Mouse (Mus musculus) B cell, adult 2 months (primary cell): Measurements from ENCODE around the gene Narfl.

Experiments used
- DNase-seq, 2 experiments: peaks; one replicate each; pipeline ENCODE4 v3.0.0; 2022

Gene Narfl

DNA sequence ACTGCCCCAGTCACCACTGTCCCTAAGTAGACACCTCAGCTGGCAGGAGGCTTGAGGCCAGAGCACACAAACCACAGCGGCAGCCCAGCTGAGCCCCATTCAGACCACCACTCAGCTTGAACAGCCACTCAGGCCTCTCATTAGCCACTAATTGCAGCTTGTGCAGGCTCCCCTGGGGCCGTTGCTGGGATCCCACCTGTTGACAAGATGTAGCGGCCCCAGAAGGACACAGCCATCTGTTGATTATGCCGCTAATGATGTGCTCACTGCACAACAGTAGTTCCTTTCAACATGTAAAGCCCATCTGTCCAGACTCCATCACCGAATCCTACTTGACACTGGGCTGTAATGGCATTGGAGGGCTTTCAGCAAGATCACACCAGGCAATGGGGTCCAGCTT lies 7.7 kb upstream of the Narfl start:
- no peak for DNase-seq

DNA sequence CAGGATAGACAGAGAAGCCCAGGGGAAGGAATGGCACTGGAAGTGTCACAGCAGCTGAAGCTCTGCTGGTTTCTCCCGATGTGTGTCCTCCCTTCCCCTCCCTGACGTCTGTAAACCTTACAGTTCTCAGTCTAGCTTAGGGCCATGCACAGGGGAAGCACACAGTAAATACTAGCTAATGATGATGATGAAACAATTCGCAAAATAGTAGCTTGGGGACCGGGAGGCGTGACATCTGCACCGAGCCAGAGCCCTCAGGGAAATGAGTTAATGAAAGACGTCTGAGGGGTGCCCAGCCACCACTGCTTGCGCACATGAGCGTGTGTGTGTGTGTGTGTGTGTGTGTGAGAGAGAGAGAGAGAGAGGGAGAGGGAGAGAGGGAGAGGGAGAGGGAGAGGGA lies 4.2 kb upstream of the Narfl start:
- DNase-seq: no peak

DNA sequence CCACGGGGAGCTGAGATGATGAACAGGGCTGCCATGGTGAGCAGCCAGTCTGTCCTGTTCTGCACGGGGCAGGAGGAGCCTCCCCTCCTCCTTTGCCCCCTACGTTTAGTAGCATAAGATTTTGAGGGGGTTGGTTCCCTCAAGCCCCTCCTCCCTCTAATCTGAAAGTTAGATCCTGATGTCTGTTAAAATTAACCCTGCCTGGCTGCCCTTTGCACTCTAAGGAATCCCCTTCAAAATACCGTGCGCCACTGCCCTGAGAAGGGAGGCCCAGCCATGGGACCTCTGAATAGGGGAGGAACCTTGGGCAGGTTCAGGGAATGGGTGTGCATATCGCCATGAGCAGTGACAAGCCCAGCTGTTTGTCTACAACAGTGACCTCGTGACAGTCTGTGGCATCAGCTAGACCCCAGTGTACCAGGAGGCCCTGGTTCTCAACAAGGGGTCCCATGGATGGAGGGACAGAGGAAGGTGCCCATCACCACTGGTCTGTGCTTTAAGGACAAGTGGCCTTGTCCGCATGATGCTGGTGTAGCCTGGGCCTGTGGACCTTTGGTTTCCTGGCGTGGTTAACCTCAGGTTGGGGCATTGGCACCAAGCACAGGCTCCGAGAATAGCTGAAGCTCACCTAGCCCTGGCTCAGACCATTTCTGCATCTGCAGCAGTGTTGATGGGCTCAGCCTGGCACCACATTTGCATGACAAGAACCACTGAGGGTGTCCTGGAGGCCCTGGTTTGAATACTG lies 1.9 kb downstream of the Narfl start:
- no peak for DNase-seq

DNA sequence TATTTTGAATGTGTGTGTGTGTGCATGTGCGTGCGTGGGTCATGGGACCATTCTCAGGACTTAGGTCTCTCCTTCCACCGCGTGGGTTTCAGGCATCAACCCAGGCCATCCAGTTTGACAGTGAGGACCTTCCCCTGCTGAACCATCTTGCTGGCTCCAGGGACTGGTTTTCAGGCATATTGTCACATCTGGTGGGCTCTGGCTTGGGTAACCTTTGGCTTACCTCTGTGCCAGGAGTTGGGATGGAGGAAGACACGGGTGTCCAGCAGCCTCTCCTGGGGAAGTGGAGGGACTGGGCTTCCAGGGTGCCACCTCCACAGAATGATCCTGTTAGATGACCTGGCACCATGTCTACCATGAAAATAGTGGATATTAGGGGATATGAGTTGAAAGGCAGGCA lies 4.4 kb downstream of the Narfl start:
- no peak for DNase-seq

DNA sequence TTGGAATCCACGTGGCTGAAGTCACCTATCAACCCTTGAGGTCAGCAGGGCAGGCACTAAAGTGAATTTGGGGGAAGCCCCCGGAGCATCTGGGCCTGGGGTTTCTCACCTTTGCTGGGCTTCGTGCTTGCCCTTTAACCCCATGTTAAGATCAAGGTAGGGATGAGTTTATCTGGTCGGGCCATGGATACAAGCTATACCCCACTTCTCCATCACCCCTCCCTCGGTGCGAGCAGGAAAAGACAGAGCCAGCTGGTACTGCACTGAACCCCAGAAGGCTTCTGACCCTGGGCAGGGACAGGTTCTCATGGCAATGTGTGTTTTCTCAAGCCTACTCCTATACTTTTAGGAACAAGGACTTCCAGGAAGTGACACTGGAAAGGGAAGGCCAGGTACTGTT lies 7.8 kb downstream of the Narfl start:
- no peak for DNase-seq

DNA sequence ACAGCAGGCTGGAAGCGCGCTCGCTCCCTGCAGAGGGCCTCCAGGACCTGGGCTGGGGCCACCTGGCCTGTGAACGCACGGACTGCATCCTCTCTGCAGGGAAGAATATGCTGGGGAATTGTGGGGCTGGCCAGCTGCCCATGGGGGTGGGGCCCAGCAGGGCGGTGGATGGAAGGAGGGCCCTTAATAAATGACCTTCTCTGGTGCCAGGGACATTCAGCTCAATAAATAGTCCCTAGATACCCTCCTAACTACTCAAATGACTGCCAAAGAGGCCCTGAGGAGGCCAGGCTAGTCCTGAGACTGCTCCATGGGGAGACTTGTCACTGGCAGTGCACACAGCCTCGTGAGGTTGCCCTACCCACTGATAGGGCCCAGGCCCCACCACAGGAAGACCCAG lies 9.5 kb downstream of the Narfl start:
- DNase-seq: no peak

DNA sequence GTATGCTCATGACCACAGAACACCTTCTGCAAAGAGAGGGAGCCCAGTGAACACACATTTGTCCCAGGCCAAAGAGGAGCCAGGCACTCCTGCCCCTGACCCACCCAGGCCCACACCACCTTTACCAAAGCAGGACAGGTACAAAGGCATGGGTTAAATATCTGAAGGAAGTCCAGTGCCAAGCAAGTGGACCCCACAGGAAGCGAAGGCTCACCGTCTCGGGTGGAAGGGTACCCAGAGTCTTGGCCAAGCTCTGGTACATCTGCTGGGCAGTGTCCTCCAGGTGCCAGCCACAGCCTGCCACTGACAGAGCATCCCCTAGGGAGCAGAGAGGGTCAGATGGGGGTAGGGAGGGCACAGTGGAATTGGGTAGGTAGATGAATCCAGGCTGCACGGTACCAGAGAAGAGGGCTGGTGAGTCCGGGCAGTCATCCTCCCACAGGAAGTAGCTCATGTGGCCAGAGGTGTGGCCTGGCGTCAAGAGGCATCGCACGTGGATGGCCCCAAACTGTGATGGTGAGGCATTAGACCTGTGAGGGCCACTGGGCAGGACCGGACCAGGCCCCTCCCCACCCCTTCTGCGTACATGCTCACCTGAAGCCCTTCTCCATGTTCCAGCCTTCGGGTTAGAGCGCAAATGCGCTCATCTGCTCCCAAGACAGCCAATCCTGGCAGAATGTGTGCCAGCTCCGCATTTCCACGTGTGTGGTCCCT lies 10.4 kb downstream of the Narfl start:
- DNase-seq: no peak

DNA sequence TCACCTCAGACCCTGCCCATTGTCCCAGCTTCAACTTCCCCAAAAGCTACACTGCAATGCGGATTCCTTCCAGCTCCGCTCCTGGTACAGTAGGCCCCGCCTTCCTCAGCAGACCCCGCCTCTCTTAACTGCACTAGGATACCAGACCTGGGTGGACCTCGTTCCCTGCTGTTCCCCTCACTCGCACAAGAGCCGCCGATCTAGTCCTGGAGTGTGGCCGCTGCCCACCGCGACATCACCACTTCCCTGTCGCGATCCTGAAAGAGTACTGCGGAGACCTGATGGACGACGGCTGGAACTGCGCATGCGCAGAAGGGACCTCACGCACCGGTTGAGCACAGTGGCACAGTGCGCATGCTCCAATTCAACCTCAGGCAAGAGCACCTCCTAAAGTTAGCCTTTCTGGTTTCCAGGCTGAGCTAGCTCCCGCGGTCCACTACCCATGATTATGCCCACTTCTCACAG lies 11.7 kb downstream of the Narfl start, which contains the start of gene Haghl:
Haghl (minus strand) TSS at position 393 of the 465 bp plus-strand sequence.
- peak; percentile 93 to 94 for DNase-seq

DNA sequence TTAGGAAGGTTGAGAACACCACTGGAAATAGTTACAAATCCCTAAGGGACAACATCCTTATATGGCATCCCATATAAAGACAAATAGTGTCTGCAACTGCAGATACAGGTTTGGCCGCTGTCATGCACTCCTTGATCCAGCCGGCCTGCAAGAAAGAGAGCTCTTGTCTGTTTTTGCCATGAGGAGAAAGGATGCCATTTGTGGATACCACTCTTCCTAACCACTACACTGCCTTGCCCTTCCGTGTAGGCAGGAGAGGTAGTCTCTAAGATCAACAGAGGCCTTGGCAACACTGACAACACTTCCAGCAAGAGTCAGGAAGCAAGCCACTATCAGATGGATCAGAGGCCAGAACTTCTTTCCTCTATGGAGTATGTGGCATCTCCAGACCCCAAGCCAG lies 12.7 kb downstream of the Narfl start, which contains the start of gene Ccdc78:
Ccdc78 (plus strand) TSS at position 301 of the 400 bp plus-strand sequence.
- no peak for DNase-seq

DNA sequence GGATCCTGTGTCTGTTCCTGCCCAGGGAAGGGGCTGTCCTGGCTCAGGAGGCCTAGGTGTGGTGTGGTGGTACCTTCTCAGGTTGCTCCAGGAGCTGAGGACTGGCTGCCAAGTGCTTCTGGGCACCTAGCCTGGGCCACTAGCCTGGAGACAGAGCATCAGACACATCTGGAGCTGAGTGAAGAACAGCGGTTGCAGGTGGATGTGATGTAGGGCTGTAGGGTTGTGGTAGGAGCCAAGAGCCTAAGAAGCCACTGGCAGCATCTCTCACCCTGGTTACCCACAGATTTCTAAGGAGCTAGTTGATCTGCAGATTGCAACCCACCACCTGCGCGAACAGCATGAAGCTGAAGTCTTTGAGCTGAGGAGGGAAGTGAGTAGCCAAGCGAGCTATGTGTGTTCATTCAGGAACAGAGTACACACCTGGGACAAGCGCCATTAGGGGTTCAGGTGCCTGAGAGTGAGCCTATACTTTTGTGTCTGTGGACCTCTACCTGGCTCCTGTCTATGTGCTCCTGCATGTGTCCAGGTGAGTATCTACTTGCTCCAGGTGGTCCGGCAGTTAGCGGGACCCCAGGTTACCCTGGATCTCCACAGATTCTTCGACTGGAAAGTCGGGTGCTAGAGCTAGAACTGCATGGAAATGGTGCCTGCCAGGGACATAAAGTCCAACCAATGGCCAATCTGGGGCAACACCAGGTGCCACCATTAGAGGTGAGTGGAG lies 13.4 kb downstream of the Narfl start:
- DNase-seq: no peak

DNA sequence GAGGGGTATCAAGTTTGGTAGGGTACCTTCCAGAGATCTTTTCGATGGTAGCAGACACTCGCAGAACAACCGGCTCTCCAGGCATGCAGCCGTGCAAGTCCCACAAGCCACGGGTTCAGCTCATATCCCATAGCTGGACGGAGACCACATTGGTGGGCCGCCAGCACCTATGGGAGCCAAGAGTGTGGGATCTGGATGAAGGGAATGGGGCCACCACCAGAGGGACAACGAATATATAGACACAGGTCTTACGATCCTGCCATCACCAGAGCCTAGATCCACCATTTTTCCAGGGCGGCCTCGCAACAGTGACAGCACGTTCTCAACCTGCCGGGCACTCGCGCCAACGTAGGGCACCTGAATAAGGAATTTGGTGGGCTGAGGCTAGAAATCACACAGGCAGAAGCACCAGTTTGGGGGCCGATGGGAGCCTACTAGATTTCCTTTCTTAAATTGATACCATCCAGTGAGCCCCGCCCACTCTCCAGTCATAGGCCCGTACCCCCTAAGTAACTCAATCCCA lies 17.8 kb downstream of the Narfl start:
- no peak for DNase-seq

DNA sequence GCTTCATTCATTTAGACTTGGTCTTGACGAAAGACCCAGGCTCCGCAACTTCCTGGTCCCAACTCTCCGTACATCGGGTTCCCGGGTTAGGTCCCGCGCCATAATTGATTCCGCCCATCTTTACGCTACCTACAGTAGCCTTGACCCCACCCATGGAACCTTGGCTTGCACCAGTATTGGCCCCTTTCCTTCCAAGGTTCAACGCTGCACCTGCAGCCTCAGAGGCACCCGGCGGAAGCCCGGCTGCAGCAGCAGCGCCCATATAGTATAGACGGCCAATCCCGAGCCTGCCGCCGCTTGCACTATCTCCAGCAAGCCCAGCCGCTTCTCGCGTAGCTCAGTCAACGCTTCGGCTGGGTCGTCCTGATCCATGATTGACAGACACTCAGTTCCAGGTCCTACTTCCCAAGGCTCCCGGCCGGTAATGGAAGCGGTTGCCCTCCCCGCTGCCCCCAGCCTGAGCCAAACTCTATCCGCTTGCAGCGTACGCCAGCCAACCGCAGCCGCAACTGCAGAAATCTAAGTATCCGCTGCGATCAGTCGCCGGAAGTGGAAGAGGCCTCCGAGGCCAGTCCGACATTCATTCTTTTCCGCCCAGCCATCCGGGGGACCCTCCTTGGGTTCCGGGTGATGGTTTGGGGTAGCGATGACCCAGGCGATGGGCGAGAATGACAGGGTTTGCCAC lies 18.4 kb downstream of the Narfl start:
- peak; percentile 90 to 91 for DNase-seq

DNA sequence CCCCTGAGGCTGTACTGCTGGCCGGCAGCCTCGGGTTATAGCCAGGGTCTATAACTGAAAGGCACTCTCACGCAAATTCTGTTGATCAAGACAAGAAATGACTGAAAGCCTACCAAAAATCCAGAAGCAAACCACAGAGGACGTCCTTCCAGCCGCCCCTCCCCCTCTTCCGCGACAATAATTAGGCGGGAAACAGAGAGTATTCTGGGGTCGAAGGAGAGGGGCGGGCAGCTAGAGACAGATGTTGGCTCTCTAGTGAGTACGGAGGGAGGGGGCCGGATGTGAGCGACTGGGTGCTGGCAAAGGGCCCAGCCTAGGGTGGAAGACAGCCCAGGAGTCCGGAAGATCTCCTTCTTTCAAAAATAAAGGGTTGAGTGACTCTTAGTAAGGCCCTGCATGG lies 19.0 kb downstream of the Narfl start, which contains the start of gene Fam173a:
Fam173a (minus strand) TSS at position 287 of the 400 bp plus-strand sequence.
- DNase-seq: peak; percentile 70 to 74

DNA sequence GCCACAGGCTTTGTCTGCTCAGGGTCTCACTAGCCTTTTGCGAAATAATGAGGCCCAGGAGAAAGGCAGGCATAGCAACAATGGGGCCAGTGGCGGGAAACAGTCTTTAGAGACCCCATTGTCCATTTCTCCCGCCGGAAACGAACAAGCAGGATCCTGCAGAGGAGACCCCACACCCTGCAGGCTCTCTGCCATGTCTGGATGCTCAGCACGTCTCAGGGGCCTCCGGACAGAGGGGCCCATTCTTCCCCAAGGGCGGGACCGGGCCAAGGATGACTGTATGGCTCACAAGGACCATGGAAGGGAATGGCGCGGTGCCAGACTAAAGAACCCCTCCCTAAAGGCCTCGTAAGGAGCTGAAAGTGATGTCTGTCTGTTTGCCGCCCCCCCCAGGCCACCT lies 20.6 kb downstream of the Narfl start:
- no peak for DNase-seq

DNA sequence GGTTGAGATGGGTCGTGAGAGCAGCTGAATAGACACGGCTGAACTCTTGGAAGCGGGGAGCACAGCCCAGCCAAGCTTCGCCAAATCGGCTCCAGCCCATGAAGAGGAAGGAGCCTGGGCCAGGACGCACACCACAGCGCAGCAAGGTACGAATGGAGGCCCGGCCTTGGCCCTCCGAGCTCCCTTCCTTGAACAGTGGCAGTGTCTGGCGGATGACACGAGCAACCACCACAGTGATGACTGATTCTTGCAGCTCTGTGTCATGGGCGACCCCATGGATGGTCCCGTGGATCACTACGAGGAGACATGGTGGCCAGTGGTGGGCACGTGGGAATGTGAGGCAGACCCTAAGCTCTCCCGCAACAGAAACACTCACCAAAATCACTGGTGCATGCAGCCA lies 21.4 kb downstream of the Narfl start:
- no peak for DNase-seq

DNA sequence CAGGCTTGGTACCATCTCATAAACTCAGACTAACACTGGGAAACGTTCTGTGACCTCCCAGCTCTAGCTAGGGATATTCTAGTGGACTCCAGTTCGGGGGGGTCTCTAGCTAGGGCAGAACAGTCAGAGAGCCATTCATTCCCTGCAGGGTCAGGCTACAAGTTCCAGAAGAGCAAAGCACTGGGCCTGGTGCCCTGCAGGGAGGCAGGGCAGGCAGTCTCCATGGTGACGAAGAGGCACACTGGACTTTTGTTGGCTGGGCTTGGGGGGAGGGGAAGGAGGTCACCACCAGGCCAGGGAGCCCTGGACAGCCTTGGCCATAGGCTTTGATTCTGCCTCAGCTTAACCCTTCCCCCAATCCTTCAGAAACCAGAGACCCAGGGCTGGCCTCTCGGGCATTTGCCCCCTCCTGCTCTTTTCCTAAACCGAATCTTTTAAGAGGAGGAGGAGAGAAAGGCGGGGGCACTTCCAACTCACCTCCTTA lies 22.1 kb downstream of the Narfl start, which contains the start of gene AC134908.4:
AC134908.4 (minus strand) TSS at position 51 of the 484 bp plus-strand sequence.
- no peak for DNase-seq

DNA sequence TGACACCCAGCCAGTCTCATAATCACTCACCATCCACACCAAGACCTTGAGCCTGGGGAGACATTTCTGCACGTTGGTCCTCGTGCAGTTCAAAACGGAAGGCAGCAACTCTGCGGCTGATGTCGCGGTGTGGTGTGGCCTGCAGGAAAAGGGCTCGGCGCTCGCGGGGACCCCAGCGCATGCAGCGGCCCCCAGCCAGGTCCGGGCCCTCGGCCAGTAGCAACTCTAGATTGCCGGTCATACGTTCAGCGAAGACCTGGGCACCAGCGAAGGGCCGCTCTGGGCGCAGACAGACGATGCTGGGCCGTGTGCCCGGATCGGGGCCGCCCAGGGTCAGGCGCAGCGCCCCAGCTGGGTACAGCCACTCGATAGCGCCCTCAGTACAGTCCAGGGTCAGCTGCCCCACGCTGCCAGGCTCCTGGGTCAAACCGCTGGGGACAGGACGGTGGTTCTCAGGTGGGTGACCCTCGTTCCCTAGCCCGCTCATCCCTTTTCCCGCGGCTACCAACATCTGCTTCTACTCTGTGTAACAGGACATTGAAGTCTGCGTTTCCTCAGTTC lies 22.7 kb downstream of the Narfl start:
- DNase-seq: no peak

DNA sequence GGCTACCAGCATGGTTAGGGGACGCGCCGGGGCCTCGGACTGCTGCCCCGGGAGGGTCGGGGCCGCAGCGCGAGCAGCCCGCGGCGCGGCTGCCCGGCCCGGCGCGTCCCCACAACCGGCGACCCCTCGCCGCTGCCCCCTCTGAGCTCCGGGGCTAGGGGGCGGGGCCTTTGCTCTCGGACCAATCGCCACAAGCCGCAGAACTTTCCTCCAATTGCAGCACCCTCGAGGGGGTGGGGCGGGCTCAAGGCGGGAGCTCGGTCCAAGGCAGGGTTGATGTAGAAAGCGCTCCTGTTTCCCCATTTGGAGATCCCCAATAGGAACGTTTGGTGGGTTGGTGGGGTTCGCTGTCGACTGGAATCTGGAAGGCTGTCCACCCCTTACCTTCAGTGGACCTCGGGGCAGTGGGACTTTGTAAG lies 23.4 kb downstream of the Narfl start, which contains the start of gene Metrn:
Metrn (minus strand) TSS at position 186 of the 419 bp plus-strand sequence.
- DNase-seq: peak; percentile 83 to 84

DNA sequence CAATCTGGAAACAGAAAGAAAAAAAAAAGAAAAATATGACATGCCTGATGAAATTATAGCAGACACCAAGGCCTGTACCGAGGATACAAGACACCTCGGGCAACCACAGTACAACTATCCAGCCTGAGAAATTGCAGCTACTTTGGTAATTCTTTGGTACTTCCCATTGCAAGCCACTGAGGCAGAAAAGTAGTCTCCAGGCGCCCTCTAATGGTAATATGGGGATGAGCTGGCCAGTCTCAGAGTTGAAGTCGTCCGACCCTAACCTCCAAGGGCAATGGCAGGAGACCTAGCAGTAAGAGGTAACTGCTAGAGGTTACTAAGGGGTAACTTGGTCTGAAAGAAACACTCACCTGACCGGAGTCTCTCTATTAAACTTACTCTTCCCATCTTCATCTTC lies 27.5 kb downstream of the Narfl start:
- peak; percentile 81 to 84 for DNase-seq

DNA sequence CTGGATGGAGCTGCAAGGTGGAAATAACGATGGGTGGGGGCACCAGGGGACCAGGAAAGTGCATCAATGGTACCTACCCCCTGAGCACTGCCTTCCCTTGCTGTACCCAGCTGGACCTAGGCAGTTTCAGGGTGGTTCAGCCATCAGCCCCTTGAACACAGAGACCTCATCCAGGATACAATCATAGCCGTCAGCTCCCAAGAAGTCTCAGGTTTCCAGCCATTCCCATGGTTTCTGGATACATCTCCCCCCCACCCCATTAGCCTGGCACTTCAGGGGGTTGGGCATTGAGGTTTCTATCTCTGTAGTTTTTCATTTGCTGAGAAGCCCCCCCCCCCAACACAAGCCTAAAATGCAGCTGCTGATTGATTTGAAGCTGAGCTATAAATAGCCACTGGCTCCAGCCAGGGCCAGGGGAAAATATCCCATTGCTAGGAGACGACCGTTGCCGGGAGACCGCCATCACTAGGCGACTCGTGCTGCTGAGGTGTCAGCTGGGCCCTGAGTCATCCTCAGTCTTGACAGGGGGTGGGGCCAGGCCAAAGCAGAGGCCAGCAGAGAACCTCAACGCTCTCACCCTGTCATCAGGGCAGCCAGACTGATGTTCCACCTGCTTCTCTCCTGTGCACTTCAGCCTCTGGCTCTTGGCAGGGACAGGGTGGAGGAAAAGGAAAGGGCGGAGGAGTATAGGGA lies 29.4 kb downstream of the Narfl start:
- no peak for DNase-seq

DNA sequence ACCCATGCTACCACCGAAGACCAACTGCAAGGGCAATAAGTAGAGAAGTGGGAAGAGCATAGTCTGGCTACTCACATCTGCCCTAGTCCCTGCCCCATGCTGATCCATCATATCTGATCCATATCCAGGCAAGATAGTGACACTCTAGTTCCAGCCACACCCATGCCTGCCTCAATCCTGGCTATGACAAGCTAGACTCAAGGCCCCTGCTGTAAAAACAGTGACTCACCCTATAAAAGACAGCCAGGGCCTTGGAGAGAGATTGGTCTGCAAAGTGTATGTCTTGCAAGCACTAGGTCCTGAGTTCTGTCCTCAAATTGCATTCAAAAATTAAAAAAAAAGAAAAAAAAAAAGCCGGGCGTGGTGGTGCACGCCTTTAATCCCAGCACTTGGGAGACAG lies 32.9 kb downstream of the Narfl start:
- no peak for DNase-seq
